Mouse (Mus musculus): ENCODE results near the gene 1190005I06Rik.

DNA sequence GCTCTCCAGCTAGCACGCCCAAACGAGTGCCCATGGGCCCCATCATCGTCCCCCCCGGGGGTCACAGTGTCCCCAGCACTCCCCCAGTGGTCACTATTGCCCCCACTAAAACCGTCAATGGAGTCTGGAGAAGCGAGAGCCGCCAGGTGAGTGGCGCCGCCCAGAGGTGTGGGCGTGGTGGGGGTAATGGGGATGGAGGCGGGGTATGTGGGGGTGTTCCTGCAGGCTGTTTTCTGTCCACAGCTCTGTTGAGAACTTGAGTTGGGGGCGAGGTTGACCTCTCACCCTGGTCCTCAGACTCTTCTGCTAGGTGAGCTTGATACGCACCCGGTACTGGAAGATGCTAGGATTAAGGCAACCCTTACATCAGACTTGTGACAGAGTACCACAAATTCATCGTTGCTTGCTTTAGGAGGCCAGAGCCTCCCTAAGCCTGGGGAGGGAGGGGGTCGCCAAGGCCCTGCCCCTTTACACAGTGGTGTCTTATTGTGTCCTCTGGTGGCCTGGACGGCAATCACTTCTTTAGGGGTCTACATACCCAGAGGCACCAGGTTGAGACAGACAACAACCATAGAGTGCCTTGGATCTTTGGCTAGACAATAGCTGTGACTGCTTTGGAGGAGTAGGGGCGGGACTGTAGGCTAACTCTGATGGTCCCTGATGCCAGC lies 84.6 kb downstream of the 1190005I06Rik start:
- TF ChIP-seq CTCF (conservative IDR thresholded peaks at IDR 0.05; ENCODE audit: low read length) (no peak), POU5F1 (IDR thresholded peaks at IDR 0.05; ENCODE audit: borderline replicate concordance, low read length) (no peak)

Measured in E14TG2a.4 (cell line).